Mouse (Mus musculus): ENCODE results near the gene Il3. TPM values are rescaled to one million over a fixed set of nuclear protein-coding genes. Genes with fewer than 3 reads are reported as not detected.

The Il3 gene
- polyA plus RNA-seq, 1 experiment from 2014 or later, result not detected

- no peak overlapping the region for H3K9ac ChIP-seq (ENCODE audit: low read depth, low read length)
- H3K27me3 ChIP-seq (ENCODE audit: control insufficient read depth, insufficient read depth, low read length), result no peaks in the 10 kb centered on the region
- 75% methylated on average over 12 of the region's 12 CpGs for WGBS
- no peak for ATAC-seq (ENCODE audit: low FRiP score, low TSS enrichment)
- peaks cover 4% of the 10 kb centered on the region for H3K9me3 ChIP-seq (ENCODE audit: control insufficient read depth, low read length)
- no peak overlapping the region for H3K4me2 ChIP-seq (replicated peaks; ENCODE audit: low read depth, low read length)
- no peaks in the 10 kb centered on the region for H3K4me1 ChIP-seq (ENCODE audit: control insufficient read depth, insufficient read depth, low read length)
- no peak overlapping the region for H3K27ac ChIP-seq (ENCODE audit: low read depth, low read length)
- H3K36me3 ChIP-seq (ENCODE audit: control insufficient read depth, insufficient read depth, low read length), result no peaks in the 10 kb centered on the region
- no peak overlapping the region for H3K4me3 ChIP-seq (ENCODE audit: low read length)
These were observed 27.1 kb upstream of the Il3 start for GRCm38 (mm10) chr11:54293980-54294807.

GRCm38 (mm10) chr11:54292163-54292562 is 25.1 kb upstream of the Il3 start:
- Histone ChIP-seq H3K9me3 (ENCODE audit: control insufficient read depth, low read length) (no peaks in the 10 kb centered on the region; the same call in 1 of the 2 replicates), H3K4me3 (ENCODE audit: low read length) (no peak overlapping the region), H3K9ac (ENCODE audit: low read depth, low read length) (no peak overlapping the region), H3K27me3 (ENCODE audit: control insufficient read depth, insufficient read depth, low read length) (no peaks in the 10 kb centered on the region), H3K4me2 (replicated peaks; ENCODE audit: low read depth, low read length) (no peak overlapping the region), H3K36me3 (ENCODE audit: control insufficient read depth, insufficient read depth, low read length) (no peaks in the 10 kb centered on the region), H3K27ac (ENCODE audit: low read depth, low read length) (no peak overlapping the region), H3K4me1 (ENCODE audit: control insufficient read depth, insufficient read depth, low read length) (no peaks in the 10 kb centered on the region)
- 81% methylated on average over 2 of the region's 2 CpGs for WGBS
- no peak for ATAC-seq (ENCODE audit: low FRiP score, low TSS enrichment)

- no peak for ATAC-seq (ENCODE audit: low FRiP score, low TSS enrichment)
- Histone ChIP-seq H3K9ac (ENCODE audit: low read depth, low read length) (no peak overlapping the region), H3K4me1 (ENCODE audit: control insufficient read depth, insufficient read depth, low read length) (no peaks in the 10 kb centered on the region), H3K27me3 (ENCODE audit: control insufficient read depth, insufficient read depth, low read length) (no peaks in the 10 kb centered on the region), H3K4me2 (replicated peaks; ENCODE audit: low read depth, low read length) (no peak overlapping the region), H3K27ac (ENCODE audit: low read depth, low read length) (no peak overlapping the region), H3K4me3 (ENCODE audit: low read length) (no peak overlapping the region), H3K9me3 (ENCODE audit: control insufficient read depth, low read length) (no peaks in the 10 kb centered on the region), H3K36me3 (ENCODE audit: control insufficient read depth, insufficient read depth, low read length) (no peaks in the 10 kb centered on the region)
- WGBS, result 86% methylated on average over 8 of the region's 8 CpGs
These were observed 20.9 kb upstream of the Il3 start for GRCm38 (mm10) chr11:54287821-54288453.

- 79% methylated on average over 5 of the region's 5 CpGs for WGBS
- H3K27me3 ChIP-seq (ENCODE audit: control insufficient read depth, insufficient read depth, low read length), result no peaks in the 10 kb centered on the region
- no peak overlapping the region for H3K4me3 ChIP-seq (ENCODE audit: low read length)
These were observed 4.4 kb upstream of the Il3 start for GRCm38 (mm10) chr11:54271437-54271949.

GRCm38 (mm10) chr11:54269191-54269896 is 2.3 kb upstream of the Il3 start:
- Histone ChIP-seq H3K9ac (ENCODE audit: low read depth, low read length) (no peak overlapping the region), H3K27ac (ENCODE audit: low read depth, low read length) (no peak overlapping the region), H3K36me3 (ENCODE audit: control insufficient read depth, insufficient read depth, low read length) (no peaks in the 10 kb centered on the region), H3K4me1 (ENCODE audit: control insufficient read depth, insufficient read depth, low read length) (no peaks in the 10 kb centered on the region), H3K4me3 (ENCODE audit: low read length) (no peak overlapping the region), H3K4me2 (replicated peaks; ENCODE audit: low read depth, low read length) (no peak overlapping the region), H3K9me3 (ENCODE audit: control insufficient read depth, low read length) (no peaks in the 10 kb centered on the region), H3K27me3 (ENCODE audit: control insufficient read depth, insufficient read depth, low read length) (no peaks in the 10 kb centered on the region)
- no peak for ATAC-seq (ENCODE audit: low FRiP score, low TSS enrichment)
- 79% methylated on average over 3 of the region's 3 CpGs for WGBS

More at GRCm38 (mm10) chr11:54271437-54271949, 4.4 kb upstream of the Il3 start:
- Histone ChIP-seq H3K9me3 (ENCODE audit: control insufficient read depth, low read length) (no peaks in the 10 kb centered on the region), H3K27ac (ENCODE audit: low read depth, low read length) (no peak overlapping the region), H3K4me2 (replicated peaks; ENCODE audit: low read depth, low read length) (no peak overlapping the region), H3K4me1 (ENCODE audit: control insufficient read depth, insufficient read depth, low read length) (no peaks in the 10 kb centered on the region), H3K36me3 (ENCODE audit: control insufficient read depth, insufficient read depth, low read length) (no peaks in the 10 kb centered on the region), H3K9ac (ENCODE audit: low read depth, low read length) (no peak overlapping the region)
- ATAC-seq (ENCODE audit: low FRiP score, low TSS enrichment), result no peak

- no peak overlapping the region for H3K27ac ChIP-seq (ENCODE audit: low read depth, low read length)
- ATAC-seq (ENCODE audit: low FRiP score, low TSS enrichment), result no peak
- no peaks in the 10 kb centered on the region for H3K27me3 ChIP-seq (ENCODE audit: control insufficient read depth, insufficient read depth, low read length)
- no peak overlapping the region for H3K4me3 ChIP-seq (ENCODE audit: low read length)
- H3K9ac ChIP-seq (ENCODE audit: low read depth, low read length), result no peak overlapping the region
- no peaks in the 10 kb centered on the region for H3K4me1 ChIP-seq (ENCODE audit: control insufficient read depth, insufficient read depth, low read length)
- 50% methylated on average over 2 of the region's 2 CpGs for WGBS
- H3K4me2 ChIP-seq (replicated peaks; ENCODE audit: low read depth, low read length), result no peak overlapping the region
- no peaks in the 10 kb centered on the region for H3K36me3 ChIP-seq (ENCODE audit: control insufficient read depth, insufficient read depth, low read length)
- no peaks in the 10 kb centered on the region for H3K9me3 ChIP-seq (ENCODE audit: control insufficient read depth, low read length)
These were observed 2.5 kb downstream of the Il3 start for GRCm38 (mm10) chr11:54264542-54264941.

GRCm38 (mm10) chr11:54263405-54264031 is 3.6 kb downstream of the Il3 start:
- Histone ChIP-seq H3K4me3 (ENCODE audit: low read length) (no peak overlapping the region), H3K4me2 (replicated peaks; ENCODE audit: low read depth, low read length) (no peak overlapping the region)
- WGBS, result 29% methylated on average over 1 of the region's 1 CpGs

GRCm38 (mm10) chr11:54256624-54257376 is 10.3 kb downstream of the Il3 start:
- no peak overlapping the region for H3K27ac ChIP-seq (ENCODE audit: low read depth, low read length)
- WGBS, result 64% methylated on average over 3 of the region's 3 CpGs
- no peaks in the 10 kb centered on the region for H3K27me3 ChIP-seq (ENCODE audit: control insufficient read depth, insufficient read depth, low read length)
- no peak overlapping the region for H3K4me2 ChIP-seq (replicated peaks; ENCODE audit: low read depth, low read length)
- no peak overlapping the region for H3K4me3 ChIP-seq (ENCODE audit: low read length)
- no peak overlapping the region for H3K9ac ChIP-seq (ENCODE audit: low read depth, low read length)
- H3K9me3 ChIP-seq (ENCODE audit: control insufficient read depth, low read length), result no peaks in the 10 kb centered on the region
- no peaks in the 10 kb centered on the region for H3K4me1 ChIP-seq (ENCODE audit: control insufficient read depth, insufficient read depth, low read length)
- no peak for ATAC-seq (ENCODE audit: low FRiP score, low TSS enrichment)
- H3K36me3 ChIP-seq (ENCODE audit: control insufficient read depth, insufficient read depth, low read length), result no peaks in the 10 kb centered on the region

More at GRCm38 (mm10) chr11:54263405-54264031, 3.6 kb downstream of the Il3 start:
- H3K36me3 ChIP-seq (ENCODE audit: control insufficient read depth, insufficient read depth, low read length), result no peaks in the 10 kb centered on the region
- no peak overlapping the region for H3K27ac ChIP-seq (ENCODE audit: low read depth, low read length)
- H3K9me3 ChIP-seq (ENCODE audit: control insufficient read depth, low read length), result no peaks in the 10 kb centered on the region
- H3K27me3 ChIP-seq (ENCODE audit: control insufficient read depth, insufficient read depth, low read length), result no peaks in the 10 kb centered on the region
- ATAC-seq (ENCODE audit: low FRiP score, low TSS enrichment), result no peak
- H3K9ac ChIP-seq (ENCODE audit: low read depth, low read length), result no peak overlapping the region
- H3K4me1 ChIP-seq (ENCODE audit: control insufficient read depth, insufficient read depth, low read length), result no peaks in the 10 kb centered on the region

Data from kidney, embryonic 14.5 days (tissue).